Mouse (Mus musculus) small intestine, adult 2 months (tissue): Measurements from ENCODE around the gene Tnpo2. TPM values are rescaled to one million over a fixed set of nuclear protein-coding genes. Genes with fewer than 3 reads are reported as not detected.
"Not testable (repeated sequence)": the region's sequence is repeated elsewhere in the genome, so short reads cannot be mapped to it uniquely, and the experiment has no call there.

ENCODE experiments used
- H3K27ac ChIP-seq: fragments of 200-500 bp; 2 replicates; pipeline ENCODE4 v1.5.1; 2012; ENCODE audit warnings: low read depth, low read length, control low read depth, inconsistent platforms; ENCODE audit not compliant: insufficient read depth
- H3K27me3 ChIP-seq: fragments of 200-500 bp; 2 replicates; pipeline ENCODE4 v1.6.1; 2012; ENCODE audit warnings: mild to moderate bottlenecking, moderate library complexity, low read length, inconsistent platforms; ENCODE audit not compliant: control insufficient read depth, insufficient read depth
- H3K36me3 ChIP-seq: fragments of 200-500 bp; 2 replicates; pipeline ENCODE4 v1.6.1; 2012; ENCODE audit warnings: mild to moderate bottlenecking, low read length, control low read depth, inconsistent platforms; ENCODE audit not compliant: control insufficient read depth, insufficient read depth
- H3K4me1 ChIP-seq: fragments of 200-500 bp; 2 replicates; pipeline ENCODE4 v1.6.1; 2012; ENCODE audit warnings: low read length, inconsistent platforms, mixed read lengths; ENCODE audit not compliant: control insufficient read depth, insufficient read depth, insufficient read length
- H3K4me3 ChIP-seq: fragments of 200-500 bp; 2 replicates; pipeline ENCODE4 v1.5.1; 2012; ENCODE audit warnings: low read depth, mild to moderate bottlenecking, control low read depth, inconsistent platforms, low read length, moderate library complexity
- CTCF ChIP-seq: fragments of 200-500 bp; IDR thresholded peaks from 2 replicates; pipeline ENCODE4 v1.5.1; 2012; ENCODE audit warnings: low read depth, mild to moderate bottlenecking, control low read depth, inconsistent platforms, low read length, moderate library complexity, mixed read lengths; ENCODE audit not compliant: insufficient replicate concordance, insufficient read length; ENCODE audit errors: extremely low read depth
- POLR2A ChIP-seq: fragments of 200-500 bp; IDR thresholded peaks from 2 replicates; pipeline ENCODE4 v1.6.1; 2012; ENCODE audit warnings: low read depth, mild to moderate bottlenecking, control low read depth, inconsistent platforms, low read length, moderate library complexity
- WGBS: fragments of 180-500 bp; shearing (Covaris S2); methylation state at CpG from one replicate; pipeline ENCODE4 v1.1.7; 2018; 5-methylcytosine and 5-hydroxymethylcytosine counted together
- polyA plus RNA-seq: library from polyadenylated mRNA; depleted of rRNA; stranded (reverse); fragments of >200 nt; gene quantifications from 2 replicates; pipeline ENCODE4 v1.2.3, GENCODE M21; 2012

Tnpo2 gene
- polyA plus RNA-seq, 1 experiment, result 32.0 TPM

- H3K36me3 ChIP-seq, result peaks cover 12% of the 10 kb centered on the region; the same call in 1 of the 2 replicates
- peak within 1 kb of the TSS; percentile 76 for H3K27ac ChIP-seq
- no peak for TF ChIP-seq CTCF
- no peak for TF ChIP-seq POLR2A
- H3K4me1 ChIP-seq, result peaks cover 12% of the 10 kb centered on the region
- H3K4me3 ChIP-seq, result peak within 1 kb of the TSS; percentile 91
- under 1% methylated on average over 30 of the region's 30 CpGs for WGBS
- no peaks in the 10 kb centered on the region for H3K27me3 ChIP-seq
These were observed 44.0 kb downstream of the Tnpo2 start, which contains the start of gene Wdr83os for GRCm38 (mm10) chr8:85080532-85081215. TSS of gene Wdr83os (plus strand) at chr8:85080740.

GRCm38 (mm10) chr8:85081216-85081555 is 44.5 kb downstream of the Tnpo2 start, which contains the start of gene Wdr83:
TSS of gene Wdr83 (minus strand) at chr8:85081306.
- H3K27me3 ChIP-seq, result no peaks in the 10 kb centered on the region
- H3K4me1 ChIP-seq, result peaks cover 12% of the 10 kb centered on the region
- H3K27ac ChIP-seq, result peak within 1 kb of the TSS; percentile 76
- TF ChIP-seq CTCF, result no peak
- no peak for TF ChIP-seq POLR2A
- WGBS, result 1% methylated on average over 9 of the region's 9 CpGs
- H3K36me3 ChIP-seq, result peaks cover 9% of the 10 kb centered on the region; the same call in 1 of the 2 replicates
- H3K4me3 ChIP-seq, result peak within 1 kb of the TSS; percentile 91

- not testable (repeated sequence) for H3K27ac ChIP-seq, H3K27me3 ChIP-seq, H3K4me3 ChIP-seq
- Histone ChIP-seq H3K4me1 (peaks cover 12% of the 10 kb centered on the region), H3K36me3 (peaks cover 11% of the 10 kb centered on the region)
- 61% methylated on average over 4 of the region's 4 CpGs for WGBS
These were observed 45.5 kb downstream of the Tnpo2 start for GRCm38 (mm10) chr8:85082169-85082568.

GRCm38 (mm10) chr8:85083108-85083813 is 46.5 kb downstream of the Tnpo2 start, which contains the start of gene Man2b1:
TSS of gene Man2b1 (plus strand) at chr8:85083270.
- peaks cover 20% of the 10 kb centered on the region for H3K36me3 ChIP-seq
- H3K27me3 ChIP-seq, result no peaks in the 10 kb centered on the region
- peak within 1 kb of the TSS; percentile 36; the same call in 1 of the 2 replicates for H3K27ac ChIP-seq
- peaks cover 12% of the 10 kb centered on the region for H3K4me1 ChIP-seq
- WGBS, result under 1% methylated on average over 30 of the region's 30 CpGs
- TF ChIP-seq POLR2A (peak; percentile 92), CTCF (peak; percentile 36; the same call in 1 of the 2 replicates)
- H3K4me3 ChIP-seq, result peak within 1 kb of the TSS; percentile 95

GRCm38 (mm10) chr8:85084633-85085032 is 47.9 kb downstream of the Tnpo2 start:
- peaks cover 28% of the 10 kb centered on the region for H3K36me3 ChIP-seq
- WGBS, result 71% methylated on average over 8 of the region's 8 CpGs

GRCm38 (mm10) chr8:85086238-85086637 is 49.5 kb downstream of the Tnpo2 start:
- H3K27ac ChIP-seq, result no peak overlapping the region
- H3K36me3 ChIP-seq, result peaks cover 33% of the 10 kb centered on the region
- peaks cover 11% of the 10 kb centered on the region for H3K4me1 ChIP-seq
- 86% methylated on average over 3 of the region's 3 CpGs for WGBS
- no peaks in the 10 kb centered on the region for H3K27me3 ChIP-seq
- H3K4me3 ChIP-seq, result no peak overlapping the region
- no peak for TF ChIP-seq CTCF
- no peak for TF ChIP-seq POLR2A

More at GRCm38 (mm10) chr8:85084633-85085032, 47.9 kb downstream of the Tnpo2 start:
- 0 out of 2 replicates have a peak overlapping the region, but pooled peaks have one; percentile 3 for H3K27ac ChIP-seq
- no peaks in the 10 kb centered on the region for H3K27me3 ChIP-seq
- H3K4me1 ChIP-seq, result peaks cover 12% of the 10 kb centered on the region
- TF ChIP-seq POLR2A (no peak), CTCF (no peak)
- no peak overlapping the region for H3K4me3 ChIP-seq

GRCm38 (mm10) chr8:85088771-85089170 is 52.1 kb downstream of the Tnpo2 start:
- 78% methylated on average over 2 of the region's 2 CpGs for WGBS
- H3K4me1 ChIP-seq, result peaks cover 3% of the 10 kb centered on the region; the same call in 1 of the 2 replicates
- peaks cover 48% of the 10 kb centered on the region for H3K36me3 ChIP-seq
- H3K27me3 ChIP-seq, result no peaks in the 10 kb centered on the region
- no peak overlapping the region for H3K27ac ChIP-seq
- no peak overlapping the region for H3K4me3 ChIP-seq
- no peak for TF ChIP-seq CTCF
- no peak for TF ChIP-seq POLR2A
